Mouse (Mus musculus) kidney, postnatal 0 days (tissue): ENCODE results near the gene Atg4b. TPM values are rescaled to one million over a fixed set of nuclear protein-coding genes. Genes with fewer than 3 reads are reported as not detected.
"Not testable (repeated sequence)": the region's sequence is repeated elsewhere in the genome, so short reads cannot be mapped to it uniquely, and the experiment has no call there.

Experiments used
- ATAC-seq: fragments of 200-750 bp; cut with Nextera tagmentation; replicated peaks from 2 replicates; pipeline ENCODE4 v1.8.0; 2017; ENCODE audit warnings: low read depth, moderate number of reproducible peaks, moderate TSS enrichment, moderate library complexity; ENCODE audit not compliant: low FRiP score
- DNase-seq: peaks from one replicate; pipeline ENCODE4 v3.0.0-alpha.2; 2016; ENCODE audit warnings: low spot score
- H3K27ac ChIP-seq: fragments of 300-500 bp; sonication (generic); 2 replicates; pipeline ENCODE4 v1.5.1; 2014; ENCODE audit warnings: mild to moderate bottlenecking
- H3K27me3 ChIP-seq: fragments of 300-500 bp; sonication (generic); 2 replicates; pipeline ENCODE4 v1.6.1; 2014; ENCODE audit warnings: low read length, mixed read lengths; ENCODE audit not compliant: insufficient read depth
- H3K36me3 ChIP-seq: fragments of 300-500 bp; sonication (generic); 2 replicates; pipeline ENCODE4 v1.6.1; 2014; ENCODE audit warnings: low read length, mixed read lengths; ENCODE audit not compliant: insufficient read depth
- H3K4me1 ChIP-seq: fragments of 300-500 bp; sonication (generic); replicated peaks from 2 replicates; pipeline ENCODE4 v1.6.1; 2014; ENCODE audit warnings: antibody characterized with exemption, low read length, mixed read lengths; ENCODE audit not compliant: insufficient read depth
- H3K4me2 ChIP-seq: fragments of 300-500 bp; sonication (generic); 2 replicates; pipeline ENCODE4 v1.6.1; 2014; ENCODE audit warnings: mild to moderate bottlenecking, low read length, moderate library complexity, mixed read lengths
- H3K4me3 ChIP-seq: fragments of 300-500 bp; sonication (generic); replicated peaks from 2 replicates; pipeline ENCODE4 v1.5.1; 2014; ENCODE audit warnings: low read depth, low read length
- H3K9ac ChIP-seq: fragments of 300-500 bp; sonication (generic); 2 replicates; pipeline ENCODE4 v1.6.1; 2014; ENCODE audit warnings: low read depth, low read length
- H3K9me3 ChIP-seq: fragments of 300-500 bp; sonication (generic); replicated peaks from 2 replicates; pipeline ENCODE4 v1.6.1; 2016; ENCODE audit warnings: low read length, inconsistent platforms, mixed read lengths
- CTCF ChIP-seq: IDR thresholded peaks from 2 replicates; pipeline ENCODE4 v1.5.1; 2016; ENCODE audit warnings: antibody characterized with exemption, low read depth, mild to moderate bottlenecking, moderate library complexity
- WGBS: fragments of 180-500 bp; shearing (Covaris S2); extraction: QIAGEN DNeasy Blood & Tissue Kit; methylation state at CpG from one replicate; pipeline ENCODE4 v1.1.7; 2014; 5-methylcytosine and 5-hydroxymethylcytosine counted together
- polyA plus RNA-seq: library from polyadenylated mRNA; unstranded; fragments of >200 nt; fragmentation: Nextera tagmentation; extraction: Ambion mirVana; gene quantifications from 2 replicates; pipeline ENCODE4 v1.2.1, GENCODE M21; 2015

Gene Atg4b
- polyA plus RNA-seq, 1 experiment from 2014 or later = 84.6 TPM

GRCm38 (mm10) chr1:93832754-93833360 is 81.6 kb downstream of the Atg4b start:
- peak; percentile 30; the same call in 1 of the 2 replicates for TF ChIP-seq CTCF
- not testable (repeated sequence) for H3K9ac ChIP-seq, ATAC-seq, H3K27ac ChIP-seq, H3K4me3 ChIP-seq, H3K9me3 ChIP-seq, H3K4me2 ChIP-seq, H3K36me3 ChIP-seq, H3K27me3 ChIP-seq, DNase-seq, H3K4me1 ChIP-seq
- WGBS = 77% methylated on average over 2 of the region's 4 CpGs

GRCm38 (mm10) chr1:93834671-93835150 is 83.4 kb downstream of the Atg4b start:
- 81% methylated on average over 7 of the region's 7 CpGs for WGBS
- ATAC-seq (no peak), DNase-seq (no peak)
- Histone ChIP-seq H3K27ac (no peak overlapping the region), H3K27me3 (no peaks in the 10 kb centered on the region), H3K4me1 (no peaks in the 10 kb centered on the region), H3K9ac (no peak overlapping the region), H3K4me2 (no peak overlapping the region), H3K36me3 (peaks cover 9% of the 10 kb centered on the region; the same call in 1 of the 2 replicates), H3K4me3 (no peak overlapping the region), H3K9me3 (no peaks in the 10 kb centered on the region)
- no peak for TF ChIP-seq CTCF

DNA sequence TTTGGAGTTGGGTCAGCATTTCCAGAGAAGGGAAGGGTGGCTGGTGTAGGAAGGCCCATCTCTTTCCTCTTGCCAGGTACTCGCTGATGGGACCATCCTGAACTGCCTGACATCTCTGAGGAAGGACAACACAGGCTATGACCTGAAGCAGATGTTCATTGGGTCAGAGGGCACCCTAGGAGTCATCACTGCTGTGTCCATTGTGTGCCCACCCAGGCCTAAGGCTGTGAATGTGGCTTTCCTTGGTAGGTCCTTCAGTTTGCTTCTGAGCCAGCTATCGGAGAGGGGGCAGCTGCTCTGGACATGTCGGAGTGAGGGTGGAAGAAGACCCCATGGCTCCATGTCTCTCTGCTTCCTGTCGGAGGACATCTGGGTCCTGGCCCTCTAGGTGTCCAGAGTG is 83.9 kb downstream of the Atg4b start:
- 89% methylated on average over 4 of the region's 4 CpGs for WGBS
- H3K4me1 ChIP-seq = no peaks in the 10 kb centered on the region
- ATAC-seq (0 out of 2 replicates have a peak, but pooled peaks have one; percentile 31), DNase-seq (no peak)
- no peak overlapping the region for H3K4me3 ChIP-seq
- peaks cover 9% of the 10 kb centered on the region; the same call in 1 of the 2 replicates for H3K36me3 ChIP-seq
- no peak for TF ChIP-seq CTCF
- no peaks in the 10 kb centered on the region for H3K27me3 ChIP-seq
- no peaks in the 10 kb centered on the region for H3K9me3 ChIP-seq
- H3K27ac ChIP-seq = no peak overlapping the region
- no peak overlapping the region for H3K9ac ChIP-seq
- H3K4me2 ChIP-seq = no peak overlapping the region

GRCm38 (mm10) chr1:93835876-93836531 is 84.7 kb downstream of the Atg4b start:
- no peak overlapping the region for H3K27ac ChIP-seq
- no peak for ATAC-seq
- no peak overlapping the region for H3K4me2 ChIP-seq
- no peaks in the 10 kb centered on the region for H3K4me1 ChIP-seq
- no peak overlapping the region for H3K9ac ChIP-seq
- H3K36me3 ChIP-seq = peaks cover 9% of the 10 kb centered on the region; the same call in 1 of the 2 replicates
- no peak overlapping the region for H3K4me3 ChIP-seq
- no peak for TF ChIP-seq CTCF
- H3K9me3 ChIP-seq = no peaks in the 10 kb centered on the region
- no peak for DNase-seq
- no peaks in the 10 kb centered on the region for H3K27me3 ChIP-seq
- 90% methylated on average over 6 of the region's 6 CpGs for WGBS

- H3K4me3 ChIP-seq = no peak overlapping the region
- H3K9me3 ChIP-seq = no peaks in the 10 kb centered on the region
- 74% methylated on average over 2 of the region's 2 CpGs for WGBS
- H3K4me2 ChIP-seq = no peak overlapping the region
- no peak for TF ChIP-seq CTCF
- peaks cover 9% of the 10 kb centered on the region; the same call in 1 of the 2 replicates for H3K36me3 ChIP-seq
- H3K4me1 ChIP-seq = no peaks in the 10 kb centered on the region
- ATAC-seq (no peak), DNase-seq (no peak)
- H3K27me3 ChIP-seq = no peaks in the 10 kb centered on the region
- no peak overlapping the region for H3K27ac ChIP-seq
- H3K9ac ChIP-seq = no peak overlapping the region
Observed at GRCm38 (mm10) chr1:93836532-93836913, 85.2 kb downstream of the Atg4b start.

DNA sequence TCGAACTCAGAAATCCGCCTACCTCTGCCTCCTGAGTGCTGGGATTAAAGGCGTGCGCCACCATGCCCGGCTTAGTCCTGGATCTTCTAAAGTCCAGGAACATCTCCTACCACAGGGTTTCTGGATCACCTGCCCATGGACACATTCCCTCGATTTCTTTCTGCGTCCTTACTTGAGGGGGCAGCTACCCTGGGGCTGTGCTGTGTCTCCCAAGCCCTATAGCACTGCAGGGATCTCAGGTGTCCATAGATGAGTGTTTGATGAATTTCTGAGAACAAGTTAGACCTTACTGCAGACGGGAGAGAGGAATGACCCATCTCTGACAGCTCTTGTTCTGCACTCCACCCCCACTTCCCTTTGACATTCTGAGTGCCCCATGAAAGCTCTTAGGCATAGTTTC is 86.0 kb downstream of the Atg4b start:
- no peak for ATAC-seq
- Histone ChIP-seq H3K27ac (no peak overlapping the region), H3K36me3 (peaks cover 9% of the 10 kb centered on the region; the same call in 1 of the 2 replicates), H3K4me3 (no peak overlapping the region), H3K9ac (no peak overlapping the region), H3K4me1 (no peaks in the 10 kb centered on the region), H3K27me3 (no peaks in the 10 kb centered on the region), H3K4me2 (no peak overlapping the region), H3K9me3 (no peaks in the 10 kb centered on the region)
- no peak for TF ChIP-seq CTCF
- WGBS = 93% methylated on average over 8 of the region's 8 CpGs
- no peak for DNase-seq

DNA sequence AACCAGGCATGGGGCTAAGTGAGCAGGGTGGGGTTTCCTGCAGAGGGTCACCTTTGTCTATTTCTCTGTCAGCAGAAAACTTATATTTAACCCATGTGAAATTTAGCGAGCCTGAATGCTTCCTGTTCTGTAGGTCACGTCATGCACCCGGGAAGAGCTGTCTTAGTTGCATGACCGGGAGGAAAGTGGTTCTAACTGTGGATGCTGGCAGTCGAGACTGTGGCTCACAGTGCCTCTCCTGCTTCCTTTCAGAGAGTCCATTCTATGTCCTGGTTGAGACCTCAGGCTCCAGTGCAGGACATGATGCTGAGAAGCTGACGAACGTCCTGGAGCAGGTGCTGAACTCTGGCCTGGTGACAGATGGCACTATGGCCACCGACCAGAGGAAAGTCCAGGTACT is 87.3 kb downstream of the Atg4b start:
- H3K36me3 ChIP-seq, H3K9me3 ChIP-seq, H3K27me3 ChIP-seq, H3K27ac ChIP-seq, DNase-seq, H3K9ac ChIP-seq, H3K4me3 ChIP-seq, ATAC-seq, H3K4me2 ChIP-seq, H3K4me1 ChIP-seq: not testable (repeated sequence)
- 85% methylated on average over 7 of the region's 8 CpGs for WGBS

Other genes with a start within 250 kb of the Atg4b start
- gene Farp2, start 239.4 kb upstream of the Atg4b start, polyA plus RNA-seq = 8.0 and 9.1 TPM in 2 replicates
- 174 TPM in 2 replicates for gene Stk25, start 92.8 kb upstream of the Atg4b start, polyA plus RNA-seq
- 106 and 109 TPM in 2 replicates for gene Bok, start 65.8 kb upstream of the Atg4b start, polyA plus RNA-seq
- 82.5 and 82.9 TPM in 2 replicates for gene Thap4, start 3.4 kb downstream of the Atg4b start, polyA plus RNA-seq
- gene Dtymk, start 50.4 kb downstream of the Atg4b start, polyA plus RNA-seq = 179 and 191 TPM in 2 replicates
- gene Ing5, start 52.5 kb downstream of the Atg4b start, polyA plus RNA-seq = 9.6 and 11.4 TPM in 2 replicates
- 12.7 and 13.3 TPM in 2 replicates for gene D2hgdh, start 73.4 kb downstream of the Atg4b start, polyA plus RNA-seq
- 0.13 and 0.19 TPM in 2 replicates for gene Gal3st2, start 109.8 kb downstream of the Atg4b start, polyA plus RNA-seq
- gene Gal3st2b, start 166.8 kb downstream of the Atg4b start, polyA plus RNA-seq = not detected in 2 replicates
- gene Gal3st2c, start 239.0 kb downstream of the Atg4b start, polyA plus RNA-seq = not detected in 2 replicates